Mouse (Mus musculus): ENCODE results near the gene Tha1. TPM values are rescaled to one million over a fixed set of nuclear protein-coding genes. Genes with fewer than 3 reads are reported as not detected.

Tha1 gene
- polyA plus RNA-seq, 1 experiment from 2014 or later, result 3.2 TPM

DNA sequence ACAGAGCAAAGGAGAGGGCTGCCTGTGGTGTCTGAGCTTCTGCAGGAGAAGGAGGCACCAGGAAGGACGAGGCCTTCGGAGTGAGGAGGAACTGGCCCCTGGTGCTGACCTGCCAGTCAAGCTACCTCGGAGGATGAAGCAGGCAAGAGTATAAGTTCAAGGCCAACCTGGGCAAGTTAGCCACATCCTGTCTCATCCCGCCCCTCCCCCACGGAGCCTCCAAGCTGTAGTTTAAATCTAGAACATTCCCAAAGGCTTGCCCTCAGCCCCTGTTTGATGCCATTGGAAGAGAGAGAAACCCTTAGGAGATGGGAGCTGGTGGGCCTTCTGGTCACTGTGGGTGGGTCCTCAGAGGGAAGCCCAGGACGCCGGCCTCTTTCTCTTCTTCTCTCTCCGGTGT lies 31.2 kb upstream of the Tha1 start:
- Histone ChIP-seq H3K9me3 (ENCODE audit: control insufficient read depth, low read length) (no peaks in the 10 kb centered on the region), H3K27me3 (ENCODE audit: control insufficient read depth, insufficient read depth, low read length) (no peaks in the 10 kb centered on the region), H3K27ac (ENCODE audit: low read depth, low read length) (no peak overlapping the region), H3K9ac (ENCODE audit: low read length) (no peak overlapping the region), H3K4me1 (replicated peaks; ENCODE audit: control insufficient read depth, insufficient read depth, low read length) (no peaks in the 10 kb centered on the region), H3K36me3 (ENCODE audit: control insufficient read depth, insufficient read depth, low read length) (no peaks in the 10 kb centered on the region), H3K4me2 (ENCODE audit: low read depth, low read length, severe bottlenecking) (no peak overlapping the region), H3K4me3 (ENCODE audit: low read depth, low read length) (no peak overlapping the region)
- WGBS, result 87% methylated on average over 8 of the region's 8 CpGs
- no peak for DNase-seq (ENCODE audit: low spot score)
- no peak for ATAC-seq (replicated peaks; ENCODE audit: low FRiP score)

DNA sequence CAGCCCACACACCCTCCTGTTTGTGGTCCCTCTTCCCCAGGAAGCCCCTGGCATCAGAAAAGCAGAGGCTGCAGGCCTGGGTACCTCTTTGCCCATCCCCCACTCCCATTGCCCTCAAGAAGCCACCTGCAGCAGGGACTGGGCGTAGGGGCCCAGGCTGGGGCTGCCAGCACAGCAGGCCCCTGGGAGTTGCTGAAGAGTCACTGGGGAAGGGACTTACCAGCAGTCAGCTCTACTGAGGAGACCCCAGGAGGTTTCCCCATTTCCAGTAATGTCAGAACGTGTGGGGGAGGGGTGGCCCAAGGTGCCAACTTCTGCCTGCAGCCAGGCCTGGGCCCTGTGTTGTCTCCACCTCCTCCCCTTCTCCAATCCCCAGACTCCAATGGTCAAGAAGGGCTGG lies 29.0 kb upstream of the Tha1 start:
- Histone ChIP-seq H3K36me3 (ENCODE audit: control insufficient read depth, insufficient read depth, low read length) (no peaks in the 10 kb centered on the region), H3K4me1 (replicated peaks; ENCODE audit: control insufficient read depth, insufficient read depth, low read length) (no peaks in the 10 kb centered on the region), H3K9ac (ENCODE audit: low read length) (no peak overlapping the region), H3K27ac (ENCODE audit: low read depth, low read length) (no peak overlapping the region), H3K4me3 (ENCODE audit: low read depth, low read length) (no peak overlapping the region), H3K27me3 (ENCODE audit: control insufficient read depth, insufficient read depth, low read length) (no peaks in the 10 kb centered on the region), H3K9me3 (ENCODE audit: control insufficient read depth, low read length) (no peaks in the 10 kb centered on the region), H3K4me2 (ENCODE audit: low read depth, low read length, severe bottlenecking) (no peak overlapping the region)
- no peak for DNase-seq (ENCODE audit: low spot score)
- WGBS, result 57% methylated on average over 2 of the region's 2 CpGs
- ATAC-seq (replicated peaks; ENCODE audit: low FRiP score), result no peak

DNA sequence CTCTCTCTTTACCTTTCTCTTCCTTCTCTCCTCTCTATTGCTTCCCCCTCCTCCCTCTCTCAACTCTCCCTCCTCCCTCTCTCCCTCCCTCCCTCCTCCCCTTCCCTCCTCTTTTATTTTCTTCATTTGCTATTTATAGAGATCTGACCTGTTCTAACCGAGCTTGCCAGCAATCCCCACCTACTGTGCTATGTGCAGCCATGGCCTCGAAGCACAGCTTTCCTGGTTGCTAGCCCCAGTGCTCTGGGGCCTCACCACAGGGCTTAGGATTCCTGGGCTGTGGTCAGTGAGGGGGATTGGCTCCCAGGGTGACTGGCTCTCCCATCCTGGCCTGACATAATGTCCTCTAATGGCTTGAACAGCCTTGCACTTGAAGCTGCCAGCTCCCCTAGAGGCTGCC lies 23.3 kb upstream of the Tha1 start:
- no peaks in the 10 kb centered on the region for H3K36me3 ChIP-seq (ENCODE audit: control insufficient read depth, insufficient read depth, low read length)
- WGBS, result 48% methylated on average over 2 of the region's 2 CpGs
- DNase-seq (ENCODE audit: low spot score) (no peak), ATAC-seq (replicated peaks; ENCODE audit: low FRiP score) (no peak)
- H3K9ac ChIP-seq (ENCODE audit: low read length), result no peak overlapping the region
- H3K27ac ChIP-seq (ENCODE audit: low read depth, low read length), result no peak overlapping the region
- no peak overlapping the region for H3K4me3 ChIP-seq (ENCODE audit: low read depth, low read length)
- H3K4me1 ChIP-seq (replicated peaks; ENCODE audit: control insufficient read depth, insufficient read depth, low read length), result no peaks in the 10 kb centered on the region
- H3K4me2 ChIP-seq (ENCODE audit: low read depth, low read length, severe bottlenecking), result no peak overlapping the region
- H3K27me3 ChIP-seq (ENCODE audit: control insufficient read depth, insufficient read depth, low read length), result peaks cover 11% of the 10 kb centered on the region
- H3K9me3 ChIP-seq (ENCODE audit: control insufficient read depth, low read length), result no peaks in the 10 kb centered on the region

DNA sequence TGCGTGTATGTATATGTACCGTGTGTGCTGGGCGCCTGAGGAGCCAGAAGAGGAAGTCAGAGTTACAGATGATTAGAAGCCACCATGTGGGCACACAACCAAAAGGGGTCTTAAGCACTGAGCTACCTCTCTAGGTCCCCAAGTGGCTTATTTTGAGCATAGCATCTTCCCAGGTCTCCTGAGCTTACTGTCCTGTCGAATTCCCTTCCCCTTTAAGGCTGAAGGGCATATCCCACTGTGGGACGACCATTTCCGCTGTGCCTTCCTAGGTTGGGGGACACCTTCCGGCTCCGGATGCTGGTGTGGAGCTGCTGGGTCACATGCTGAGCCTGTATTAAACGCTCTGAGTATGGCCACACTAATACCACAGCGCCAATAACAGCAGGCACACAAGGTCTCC lies 21.4 kb upstream of the Tha1 start:
- H3K27me3 ChIP-seq (ENCODE audit: control insufficient read depth, insufficient read depth, low read length), result peaks cover 18% of the 10 kb centered on the region
- WGBS, result 68% methylated on average over 10 of the region's 10 CpGs
- H3K4me1 ChIP-seq (replicated peaks; ENCODE audit: control insufficient read depth, insufficient read depth, low read length), result peaks cover 18% of the 10 kb centered on the region
- no peaks in the 10 kb centered on the region for H3K36me3 ChIP-seq (ENCODE audit: control insufficient read depth, insufficient read depth, low read length)
- no peak overlapping the region for H3K27ac ChIP-seq (ENCODE audit: low read depth, low read length)
- H3K4me3 ChIP-seq (ENCODE audit: low read depth, low read length), result no peak overlapping the region
- H3K4me2 ChIP-seq (ENCODE audit: low read depth, low read length, severe bottlenecking), result no peak overlapping the region
- no peaks in the 10 kb centered on the region for H3K9me3 ChIP-seq (ENCODE audit: control insufficient read depth, low read length)
- ATAC-seq (replicated peaks; ENCODE audit: low FRiP score) (no peak), DNase-seq (ENCODE audit: low spot score) (no peak)
- no peak overlapping the region for H3K9ac ChIP-seq (ENCODE audit: low read length)

DNA sequence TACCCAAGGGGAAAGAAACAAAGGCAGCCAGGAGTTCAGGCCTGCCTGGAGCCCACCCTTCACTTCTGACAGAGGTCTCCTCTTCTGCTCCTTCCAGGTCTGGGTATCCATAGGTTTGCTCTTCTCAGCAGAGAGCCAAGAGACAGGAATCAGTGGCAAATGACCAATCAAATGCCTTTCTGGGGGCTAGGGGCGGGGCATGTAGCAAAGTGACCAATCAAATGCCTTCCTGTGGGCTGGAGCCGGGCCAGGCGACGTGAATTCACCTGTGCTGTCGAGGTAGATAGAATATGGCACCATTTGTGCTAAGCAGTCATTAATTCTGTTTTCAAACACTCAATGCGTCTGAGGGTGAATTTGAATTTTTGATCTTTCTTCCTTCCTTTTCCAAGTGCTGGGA lies 18.9 kb upstream of the Tha1 start:
- Histone ChIP-seq H3K4me3 (ENCODE audit: low read depth, low read length) (no peak overlapping the region), H3K27me3 (ENCODE audit: control insufficient read depth, insufficient read depth, low read length) (peaks cover 38% of the 10 kb centered on the region), H3K9me3 (ENCODE audit: control insufficient read depth, low read length) (no peaks in the 10 kb centered on the region), H3K27ac (ENCODE audit: low read depth, low read length) (no peak overlapping the region), H3K9ac (ENCODE audit: low read length) (no peak overlapping the region), H3K36me3 (ENCODE audit: control insufficient read depth, insufficient read depth, low read length) (no peaks in the 10 kb centered on the region), H3K4me2 (ENCODE audit: low read depth, low read length, severe bottlenecking) (no peak overlapping the region), H3K4me1 (replicated peaks; ENCODE audit: control insufficient read depth, insufficient read depth, low read length) (peaks cover 35% of the 10 kb centered on the region)
- DNase-seq (ENCODE audit: low spot score) (no peak), ATAC-seq (replicated peaks; ENCODE audit: low FRiP score) (no peak)
- 52% methylated on average over 6 of the region's 6 CpGs for WGBS

DNA sequence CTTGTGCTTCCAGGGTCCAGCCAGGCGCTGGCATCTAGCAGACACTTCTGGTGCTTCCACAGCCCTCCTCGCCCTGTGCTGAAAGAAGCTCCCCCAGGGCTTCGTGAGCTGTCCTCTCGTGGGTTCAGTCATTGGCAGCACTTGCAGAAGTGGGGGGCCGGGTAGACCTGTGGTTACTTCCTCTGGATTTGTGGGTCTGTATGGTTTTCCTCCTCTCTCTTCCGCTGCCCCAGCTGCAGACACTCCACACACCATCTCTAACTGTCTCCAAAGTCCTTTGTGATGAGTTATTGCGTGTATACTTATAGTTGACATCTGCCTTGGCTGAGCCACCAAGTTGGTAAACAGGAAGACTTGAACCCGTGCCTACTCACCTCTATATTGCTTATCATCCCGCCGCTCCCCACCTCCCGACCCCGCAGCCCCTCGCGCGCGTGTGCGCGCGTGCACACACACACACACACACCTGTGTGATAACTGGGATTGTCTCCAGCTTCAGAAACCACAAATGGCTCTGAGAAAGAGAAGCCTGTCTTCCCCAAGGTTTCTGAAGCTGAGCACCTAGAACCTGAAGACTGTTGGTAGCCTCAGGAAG lies 18.4 kb upstream of the Tha1 start:
- Histone ChIP-seq H3K27me3 (ENCODE audit: control insufficient read depth, insufficient read depth, low read length) (peaks cover 41% of the 10 kb centered on the region), H3K9me3 (ENCODE audit: control insufficient read depth, low read length) (no peaks in the 10 kb centered on the region), H3K4me3 (ENCODE audit: low read depth, low read length) (no peak overlapping the region), H3K27ac (ENCODE audit: low read depth, low read length) (no peak overlapping the region), H3K36me3 (ENCODE audit: control insufficient read depth, insufficient read depth, low read length) (no peaks in the 10 kb centered on the region), H3K9ac (ENCODE audit: low read length) (no peak overlapping the region), H3K4me2 (ENCODE audit: low read depth, low read length, severe bottlenecking) (no peak overlapping the region), H3K4me1 (replicated peaks; ENCODE audit: control insufficient read depth, insufficient read depth, low read length) (peaks cover 35% of the 10 kb centered on the region)
- WGBS, result 91% methylated on average over 19 of the region's 19 CpGs
- DNase-seq (ENCODE audit: low spot score) (no peak), ATAC-seq (replicated peaks; ENCODE audit: low FRiP score) (no peak)

GRCm38 (mm10) chr11:117890519-117891282 lies 17.4 kb upstream of the Tha1 start:
- no peaks in the 10 kb centered on the region for H3K9me3 ChIP-seq (ENCODE audit: control insufficient read depth, low read length)
- 15% methylated on average over 13 of the region's 13 CpGs for WGBS
- H3K4me2 ChIP-seq (ENCODE audit: low read depth, low read length, severe bottlenecking), result peak overlapping the region; percentile 58; the same call in 1 of the 2 replicates
- no peaks in the 10 kb centered on the region for H3K36me3 ChIP-seq (ENCODE audit: control insufficient read depth, insufficient read depth, low read length)
- H3K4me1 ChIP-seq (replicated peaks; ENCODE audit: control insufficient read depth, insufficient read depth, low read length), result peaks cover 35% of the 10 kb centered on the region
- DNase-seq (ENCODE audit: low spot score) (no peak), ATAC-seq (replicated peaks; ENCODE audit: low FRiP score) (0 out of 2 replicates have a peak, but pooled peaks have one; percentile 29)
- peaks cover 48% of the 10 kb centered on the region for H3K27me3 ChIP-seq (ENCODE audit: control insufficient read depth, insufficient read depth, low read length)
- peak overlapping the region; percentile 1 for H3K9ac ChIP-seq (ENCODE audit: low read length)
- H3K4me3 ChIP-seq (ENCODE audit: low read depth, low read length), result no peak overlapping the region
- H3K27ac ChIP-seq (ENCODE audit: low read depth, low read length), result no peak overlapping the region

DNA sequence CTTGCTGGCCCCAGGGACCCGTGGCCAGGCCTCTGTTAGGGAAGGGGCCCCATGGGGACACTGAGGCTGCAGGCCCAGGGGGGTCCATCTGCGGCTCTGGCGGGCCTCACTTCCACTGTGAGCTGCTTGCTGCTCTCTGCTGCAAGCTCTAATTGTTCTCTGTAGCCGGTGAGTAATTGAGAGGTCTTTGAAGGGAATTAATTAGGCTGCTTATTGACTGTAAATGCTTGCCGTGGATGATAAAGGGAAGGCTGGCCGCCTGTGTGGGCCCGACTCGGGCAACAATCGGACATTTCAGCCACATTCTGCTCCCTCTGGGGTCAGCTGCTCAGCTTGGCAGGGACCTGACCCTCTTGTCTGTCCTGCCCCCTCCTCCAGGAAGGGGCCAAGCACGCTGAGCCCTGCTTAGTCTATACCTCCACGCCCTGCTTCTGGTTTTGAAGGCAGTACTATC lies 16.6 kb upstream of the Tha1 start:
- 3% methylated on average over 11 of the region's 11 CpGs for WGBS
- Histone ChIP-seq H3K36me3 (ENCODE audit: control insufficient read depth, insufficient read depth, low read length) (no peaks in the 10 kb centered on the region), H3K9me3 (ENCODE audit: control insufficient read depth, low read length) (no peaks in the 10 kb centered on the region), H3K27me3 (ENCODE audit: control insufficient read depth, insufficient read depth, low read length) (peaks cover 49% of the 10 kb centered on the region), H3K4me3 (ENCODE audit: low read depth, low read length) (no peak overlapping the region), H3K27ac (ENCODE audit: low read depth, low read length) (peak overlapping the region; percentile 68; the same call in 1 of the 2 replicates), H3K4me1 (replicated peaks; ENCODE audit: control insufficient read depth, insufficient read depth, low read length) (peaks cover 35% of the 10 kb centered on the region), H3K9ac (ENCODE audit: low read length) (peak overlapping the region; percentile 1), H3K4me2 (ENCODE audit: low read depth, low read length, severe bottlenecking) (peak overlapping the region; percentile 58)
- DNase-seq (ENCODE audit: low spot score), result peak; percentile 80
- ATAC-seq (replicated peaks; ENCODE audit: low FRiP score), result peak; percentile 75

Measured in forebrain, embryonic 11.5 days (tissue).